9 mouse cellular contexts compared by ENCODE assay signal in genomic region chr5:92489503-92489902, GRCm38 (mm10). TPM values are rescaled to one million over a fixed set of nuclear protein-coding genes. Genes with fewer than 3 reads are reported as not detected.
DNase-seq lines count a peak whose midpoint lies in the region; ATAC-seq and TF ChIP-seq lines count a peak whose summit lies in the region.
"Had no signal": no experiment of that assay in that cellular context is flagged by ENCODE, and none has a peak within 500 bp of the region (broad histone marks: within the 10 kb centered on the region; RNA-seq: fewer than 3 reads in every experiment).

No protein-coding gene starts in this region.

- no peak overlapping the region for H3ac ChIP-seq in myocyte (ENCODE audit: control insufficient read depth, insufficient read length)

- intact Hi-C loops in heart, postnatal 14 days (cut with DNase I), result no loop called here

- peaks cover 40% of the 10 kb centered on the region for H3K79me2 ChIP-seq in myocyte (ENCODE audit: control insufficient read depth, insufficient read depth)

- H3K4me2 ChIP-seq in heart, embryonic 14.5 days (ENCODE audit: low read length), result peak overlapping the region; percentile 6; the same call in 1 of the 2 replicates
- H3K4me2 ChIP-seq in intestine, embryonic 15.5 days (replicated peaks), result no peak overlapping the region
- peak overlapping the region; percentile 56 for H3K4me2 ChIP-seq in myocyte (ENCODE audit: low read depth)

- no peak for TF ChIP-seq POLR2A in myocyte (IDR thresholded peaks at IDR 0.05; ENCODE audit: insufficient read length, low read depth)

- peaks cover 12% of the 10 kb centered on the region for H3K36me3 ChIP-seq in heart, embryonic 14.5 days (ENCODE audit: control insufficient read depth, insufficient read depth, low read length)
- H3K36me3 ChIP-seq in intestine, embryonic 15.5 days, result 0 out of 2 replicates have a peak, but pooled peaks cover 5% of the 10 kb centered on the region
- H3K36me3 ChIP-seq in myocyte (ENCODE audit: control insufficient read depth, insufficient read depth), result peaks cover 3% of the 10 kb centered on the region

- peak overlapping the region; percentile 39 to 45; a peak in 3 of 4 replicates for H3K27ac ChIP-seq in heart, embryonic 14.5 days (replicated peaks in 1 of 2; ENCODE audit: control insufficient read depth in 1 of 2, insufficient read depth in 1 of 2, low read depth in 2 of 2, low read length in 2 of 2)
- peak overlapping the region; percentile 36; the same call in 1 of the 2 replicates for H3K27ac ChIP-seq in brown adipose tissue, adult 24 weeks (replicated peaks; ENCODE audit: low read depth, low read length)
- no peak overlapping the region for H3K27ac ChIP-seq in intestine, embryonic 15.5 days
- H3K27ac ChIP-seq: kidney, postnatal 0 days had no signal

- peak overlapping the region; percentile 17; the same call in 1 of the 2 replicates for H3K9ac ChIP-seq in heart, embryonic 14.5 days (ENCODE audit: low read length)
- no peak overlapping the region for H3K9ac ChIP-seq in intestine, embryonic 15.5 days

- peaks cover 19 to 53% of the 10 kb centered on the region in 2 experiments for H3K4me1 ChIP-seq in heart, embryonic 14.5 days (ENCODE audit: control insufficient read depth in 2 of 2, insufficient read depth in 2 of 2, low read length in 2 of 2)
- H3K4me1 ChIP-seq in brown adipose tissue, adult 24 weeks (ENCODE audit: control insufficient read depth, insufficient read depth, insufficient read length, low read length), result peaks cover 27% of the 10 kb centered on the region
- peaks cover 22% of the 10 kb centered on the region for H3K4me1 ChIP-seq in intestine, embryonic 15.5 days (replicated peaks)

- WGBS in heart, embryonic 14.5 days, result 10% methylated on average over 4 of the region's 4 CpGs
- 33% methylated on average over 4 of the region's 4 CpGs for WGBS in intestine, embryonic 15.5 days

- no peaks in the 10 kb centered on the region for H3K9me3 ChIP-seq in heart, embryonic 14.5 days (ENCODE audit: control insufficient read depth, low read length)
- H3K9me3 ChIP-seq in intestine, embryonic 15.5 days, result no peaks in the 10 kb centered on the region

- no peak for DNase-seq in heart, postnatal 14 days
- DNase-seq in embryo, embryonic 10 days (ENCODE audit: low spot score), result no peak
- DNase-seq in retina, postnatal 1 day, result no peak

- ATAC-seq in heart, embryonic 14.5 days (ENCODE audit: insufficient number of reproducible peaks, insufficient read depth, low FRiP score, low read depth), result no peak
- 0 out of 2 replicates have a peak, but pooled peaks have one; percentile 41 for ATAC-seq in intestine, embryonic 15.5 days
- ATAC-seq in granulocyte monocyte progenitor cell, adult 5-6 weeks (replicated peaks; ENCODE audit: poor library complexity, severe bottlenecking), result no peak

- no peaks in the 10 kb centered on the region for H3K27me3 ChIP-seq in heart, embryonic 14.5 days (ENCODE audit: control insufficient read depth, insufficient read depth, low read length)
- no peaks in the 10 kb centered on the region for H3K27me3 ChIP-seq in intestine, embryonic 15.5 days (replicated peaks)
- H3K27me3 ChIP-seq in myocyte (ENCODE audit: control insufficient read depth, insufficient read depth, insufficient read length), result no peaks in the 10 kb centered on the region

- H3K4me3 ChIP-seq in heart, embryonic 14.5 days (ENCODE audit: control insufficient read depth in 1 of 2, insufficient read depth in 1 of 2, low read depth in 1 of 2, low read length in 2 of 2), result no peak overlapping the region
- H3K4me3 ChIP-seq in brown adipose tissue, adult 24 weeks (ENCODE audit: insufficient read depth, low read depth, low read length), result no peak overlapping the region
- H3K4me3 ChIP-seq in intestine, embryonic 15.5 days (replicated peaks), result no peak overlapping the region
- no peak overlapping the region for H3K4me3 ChIP-seq in myocyte

TF ChIP-seq in myocyte, 11 proteins besides CTCF, POLR2A, EP300 and RAD21:
- TF ChIP-seq E2F4 (IDR thresholded peaks at IDR 0.05; ENCODE audit: insufficient read depth) (no peak), TCF12 (IDR thresholded peaks at IDR 0.05; ENCODE audit: insufficient read depth, poor library complexity, severe bottlenecking) (no peak), MYOD1 (IDR thresholded peaks at IDR 0.05; ENCODE audit: control insufficient read depth in 1 of 3, insufficient read length in 2 of 3, low read depth in 2 of 3) (no peak), MYOG (IDR thresholded peaks at IDR 0.05; ENCODE audit: control insufficient read depth in 1 of 3, insufficient read depth in 1 of 3, insufficient read length in 2 of 3, low read depth in 2 of 3) (no peak), TCF3 (IDR thresholded peaks at IDR 0.05; ENCODE audit: insufficient read length, low read depth) (no peak), CEBPB (IDR thresholded peaks at IDR 0.05; ENCODE audit: insufficient read depth, poor library complexity, severe bottlenecking) (no peak), USF1 (IDR thresholded peaks at IDR 0.05; ENCODE audit: low read depth) (no peak), MAX (IDR thresholded peaks at IDR 0.05; ENCODE audit: low read depth) (no peak), SRF (IDR thresholded peaks at IDR 0.05; ENCODE audit: control insufficient read depth, insufficient read length, low read depth) (no peak), REST (IDR thresholded peaks at IDR 0.05; ENCODE audit: insufficient read depth, insufficient read length) (no peak), POLR2AphosphoS2 (IDR thresholded peaks at IDR 0.05; ENCODE audit: insufficient read length, low read depth) (no peak)

RNA-seq across cellular contexts. Expression of gene Scarb2, which starts 17.1 kb away (rescaled TPM):
- polyA plus RNA-seq in heart, embryonic 14.5 days (2014; fragmentation: Nextera tagmentation; extraction: Ambion mirVana), result 14.3 and 15.6 TPM in 2 replicates
- 10 to 100 TPM; 71.5 to 72.9 TPM for total RNA-seq in heart, postnatal 14 days (2021)
- polyA plus RNA-seq in brown adipose tissue, adult 24 weeks (2012; ENCODE audit: insufficient read depth, insufficient read length, missing spikeins), result 50.9 and 52.2 TPM in 2 replicates
- 12.4 and 13.1 TPM in 2 replicates for polyA plus RNA-seq in intestine, embryonic 15.5 days (2015; fragmentation: Nextera tagmentation; extraction: Ambion mirVana)
- polyA plus RNA-seq in myocyte (2012; fragmentation: generic; extraction: Trizol), result 46.6 TPM
- total RNA-seq in granulocyte monocyte progenitor cell, adult 5-6 weeks (2014; fragmentation: Nextera tagmentation), result 17.2 and 20.9 TPM in 2 replicates
- total RNA-seq in granulocyte monocyte progenitor cell, adult 5-6 weeks (2017), result 41.2 and 43.1 TPM in 2 replicates

RNA-seq across cellular contexts. Expression of gene Nup54, which starts 54.5 kb away (rescaled TPM):
- 35.4 and 35.9 TPM in 2 replicates for polyA plus RNA-seq in heart, embryonic 14.5 days (2014; fragmentation: Nextera tagmentation; extraction: Ambion mirVana)
- total RNA-seq in heart, postnatal 14 days (2021), result 10 to 100 TPM; 15.8 to 17.0 TPM
- polyA plus RNA-seq in brown adipose tissue, adult 24 weeks (2012; ENCODE audit: insufficient read depth, insufficient read length, missing spikeins), result 20.3 and 20.9 TPM in 2 replicates
- 51.1 and 55.5 TPM in 2 replicates for polyA plus RNA-seq in intestine, embryonic 15.5 days (2015; fragmentation: Nextera tagmentation; extraction: Ambion mirVana)
- polyA plus RNA-seq in myocyte (2012; fragmentation: generic; extraction: Trizol), result 11.0 TPM
- total RNA-seq in granulocyte monocyte progenitor cell, adult 5-6 weeks (2014; fragmentation: Nextera tagmentation), result 45.1 and 73.9 TPM in 2 replicates
- total RNA-seq in granulocyte monocyte progenitor cell, adult 5-6 weeks (2017), result 82.6 and 103 TPM in 2 replicates
